In genomic region chr8:107684721-107685691, GRCm38 (mm10) we compare ENCODE assay signal across 8 mouse cellular contexts.
DNase-seq lines count a peak whose midpoint lies in the region; ATAC-seq and TF ChIP-seq lines count a peak whose summit lies in the region.

No protein-coding gene starts in this region.

- DNase-seq in intestine, embryonic 14.5 days (ENCODE audit: low spot score), result no peak
- peak; percentile 82 for DNase-seq in ES-E14 (ENCODE audit: low read depth, low spot score)
- peak; percentile 59 to 65 for DNase-seq in cerebellum, postnatal 14 days
- peak; percentile 2 to 9 for DNase-seq in heart, postnatal 10 days

- H3K4me3 ChIP-seq in intestine, embryonic 14.5 days (ENCODE audit: low read depth, low read length), result no peak overlapping the region
- H3K4me3 ChIP-seq in intestine, embryonic 16.5 days (ENCODE audit: low read length), result no peak overlapping the region
- peak overlapping the region in 1 of 2 experiments; percentile 26; a peak in 2 of 4 replicates for H3K4me3 ChIP-seq in ES-E14 (ENCODE audit: insufficient read depth in 1 of 2, low read depth in 1 of 2, low read length in 2 of 2, poor library complexity in 1 of 2, severe bottlenecking in 1 of 2)
- peak overlapping the region; percentile 15; the same call in 1 of the 2 replicates for H3K4me3 ChIP-seq in limb, embryonic 12.5 days (replicated peaks)
- no peak overlapping the region for H3K4me3 ChIP-seq in small intestine, adult 2 months (ENCODE audit: low read depth, low read length)

- peak overlapping the region; percentile 18; the same call in 1 of the 2 replicates for H3K27ac ChIP-seq in intestine, embryonic 14.5 days (ENCODE audit: low read depth)
- H3K27ac ChIP-seq in intestine, embryonic 16.5 days (ENCODE audit: low read length), result no peak overlapping the region; the same call in 1 of the 2 replicates
- H3K27ac ChIP-seq in ES-E14 (ENCODE audit: insufficient read depth, low read depth, low read length, poor library complexity, severe bottlenecking), result no peak overlapping the region
- peak overlapping the region; percentile 66 for H3K27ac ChIP-seq in limb, embryonic 12.5 days
- H3K27ac ChIP-seq in small intestine, adult 2 months (ENCODE audit: insufficient read depth, low read depth, low read length), result no peak overlapping the region

- intact Hi-C loops in heart, postnatal 10 days (cut with DNase I), result no loop called here

- no peak for TF ChIP-seq POLR2A in small intestine, adult 2 months (IDR thresholded peaks at IDR 0.05; ENCODE audit: low read depth, low read length)

- TF ChIP-seq CTCF in small intestine, adult 2 months (IDR thresholded peaks at IDR 0.05; ENCODE audit: extremely low read depth, insufficient read length, insufficient replicate concordance, low read depth, low read length), result peak; percentile 58; the same call in 1 of the 2 replicates

- H3K9me3 ChIP-seq in intestine, embryonic 14.5 days (ENCODE audit: control insufficient read depth, low read length), result no peaks in the 10 kb centered on the region
- no peaks in the 10 kb centered on the region for H3K9me3 ChIP-seq in intestine, embryonic 16.5 days (ENCODE audit: control insufficient read depth, low read length)
- H3K9me3 ChIP-seq in ES-E14 (ENCODE audit: control insufficient read depth, insufficient read depth, low read depth, low read length), result no peaks in the 10 kb centered on the region
- H3K9me3 ChIP-seq in limb, embryonic 12.5 days, result no peaks in the 10 kb centered on the region

- H3K27me3 ChIP-seq in intestine, embryonic 14.5 days (replicated peaks; ENCODE audit: control insufficient read depth, insufficient read depth, low read length), result no peaks in the 10 kb centered on the region
- H3K27me3 ChIP-seq in intestine, embryonic 16.5 days (replicated peaks; ENCODE audit: control insufficient read depth, insufficient read depth, low read length), result no peaks in the 10 kb centered on the region
- H3K27me3 ChIP-seq in limb, embryonic 12.5 days, result no peaks in the 10 kb centered on the region
- H3K27me3 ChIP-seq in small intestine, adult 2 months (ENCODE audit: control insufficient read depth, insufficient read depth, low read length), result no peaks in the 10 kb centered on the region

- no peak for ATAC-seq in intestine, embryonic 14.5 days (replicated peaks; ENCODE audit: low FRiP score, low TSS enrichment, low read depth)
- ATAC-seq in intestine, embryonic 16.5 days, result no peak
- ATAC-seq in limb, embryonic 12.5 days (ENCODE audit: insufficient number of reproducible peaks, insufficient read depth, low FRiP score, low TSS enrichment, low read depth), result no peak
- no peak for ATAC-seq in erythroid progenitor cell, adult 5-6 weeks (replicated peaks; ENCODE audit: low FRiP score, poor library complexity, severe bottlenecking)

- H3K36me3 ChIP-seq in intestine, embryonic 14.5 days (ENCODE audit: control insufficient read depth, insufficient read depth, low read length), result no peaks in the 10 kb centered on the region
- no peaks in the 10 kb centered on the region for H3K36me3 ChIP-seq in intestine, embryonic 16.5 days (ENCODE audit: control insufficient read depth, insufficient read depth, low read length)
- peaks cover 6% of the 10 kb centered on the region for H3K36me3 ChIP-seq in ES-E14 (ENCODE audit: control insufficient read depth, insufficient read depth, low read length, poor library complexity, severe bottlenecking)
- H3K36me3 ChIP-seq in limb, embryonic 12.5 days, result no peaks in the 10 kb centered on the region
- H3K36me3 ChIP-seq in small intestine, adult 2 months (ENCODE audit: control insufficient read depth, insufficient read depth, low read length), result no peaks in the 10 kb centered on the region

- 53% methylated on average over 29 of the region's 29 CpGs for whole genome bisulfite sequencing in intestine, embryonic 14.5 days
- 57% methylated on average over 29 of the region's 29 CpGs for WGBS in intestine, embryonic 16.5 days
- WGBS in limb, embryonic 12.5 days, result 34% methylated on average over 29 of the region's 29 CpGs
- 63% methylated on average over 29 of the region's 29 CpGs for WGBS in small intestine, adult 2 months

- no peak overlapping the region for H3K9ac ChIP-seq in intestine, embryonic 14.5 days (ENCODE audit: low read length)
- no peak overlapping the region for H3K9ac ChIP-seq in intestine, embryonic 16.5 days (ENCODE audit: low read depth, low read length)
- H3K9ac ChIP-seq in ES-E14 (ENCODE audit: insufficient read depth, low read depth, low read length, poor library complexity, severe bottlenecking), result no peak overlapping the region
- H3K9ac ChIP-seq in limb, embryonic 12.5 days (replicated peaks), result no peak overlapping the region

- no peak overlapping the region; the same call in 1 of the 2 replicates for H3K4me2 ChIP-seq in intestine, embryonic 14.5 days (ENCODE audit: low read length)
- H3K4me2 ChIP-seq in intestine, embryonic 16.5 days (ENCODE audit: low read depth, low read length), result no peak overlapping the region
- peak overlapping the region; percentile 40 for H3K4me2 ChIP-seq in limb, embryonic 12.5 days

- H3K4me1 ChIP-seq in intestine, embryonic 14.5 days (replicated peaks; ENCODE audit: control insufficient read depth, insufficient read depth, low read length), result no peaks in the 10 kb centered on the region; the same call in 1 of the 2 replicates
- H3K4me1 ChIP-seq in intestine, embryonic 16.5 days (ENCODE audit: control insufficient read depth, insufficient read depth, low read length), result no peaks in the 10 kb centered on the region
- peaks cover 1 to 2% of the 10 kb centered on the region in 2 experiments; a peak in 1 of 4 replicates for H3K4me1 ChIP-seq in ES-E14 (ENCODE audit: control insufficient read depth in 2 of 2, insufficient read depth in 2 of 2, low read length in 2 of 2, poor library complexity in 1 of 2)
- peaks cover 21% of the 10 kb centered on the region; the same call in 1 of the 2 replicates for H3K4me1 ChIP-seq in limb, embryonic 12.5 days (replicated peaks)
- no peaks in the 10 kb centered on the region for H3K4me1 ChIP-seq in small intestine, adult 2 months (ENCODE audit: control insufficient read depth, insufficient read depth, insufficient read length, low read length)

- in situ Hi-C loops in ES-E14 (cut with MboI; ENCODE audit: low sequenced_read_pairs in 2 of 2, unreplicated experiment in 2 of 2), result no loop called here

TF ChIP-seq in ES-E14, 5 proteins besides CTCF, POLR2A, EP300 and RAD21:
- TF ChIP-seq ZC3H11A (IDR thresholded peaks at IDR 0.05; ENCODE audit: borderline replicate concordance, low read depth, low read length) (no peak), CHD2 (IDR thresholded peaks at IDR 0.05; ENCODE audit: low read depth, low read length) (no peak), ZNF384 (IDR thresholded peaks at IDR 0.05; ENCODE audit: low read depth, low read length) (no peak), HCFC1 (IDR thresholded peaks at IDR 0.05; ENCODE audit: borderline replicate concordance, insufficient read depth, low read length) (no peak), MAFK (IDR thresholded peaks at IDR 0.05; ENCODE audit: insufficient read depth, low read depth, low read length) (no peak)

Comparison
In these comparisons a context has a peak if more than half of its experiments do, and no peak if none do; other contexts are left out.
1. H3K27ac ChIP-seq: peak in intestine, embryonic 14.5 days (single experiment) and limb, embryonic 12.5 days (single experiment); none in intestine, embryonic 16.5 days (single experiment), ES-E14 (single experiment) and small intestine, adult 2 months (single experiment).